Mouse (Mus musculus) hindbrain, embryonic 11.5 days (tissue): ENCODE results near the gene Ccdc106. TPM values are rescaled to one million over a fixed set of nuclear protein-coding genes. Genes with fewer than 3 reads are reported as not detected.
"Not testable (repeated sequence)": the region's sequence is repeated elsewhere in the genome, so short reads cannot be mapped to it uniquely, and the experiment has no call there.

Source experiments
- ATAC-seq: fragments of 200-750 bp; cut with Nextera tagmentation; 2 replicates; pipeline ENCODE4 v1.8.0; 2017; ENCODE audit warnings: mild to moderate bottlenecking, moderate TSS enrichment, moderate library complexity; ENCODE audit not compliant: low FRiP score
- DNase-seq: peaks from one replicate; pipeline ENCODE4 v3.0.0-alpha.2; 2015; ENCODE audit warnings: low spot score
- H3K27ac ChIP-seq: fragments of 300-500 bp; sonication (generic); 2 replicates; pipeline ENCODE4 v1.5.1; 2014; ENCODE audit warnings: mild to moderate bottlenecking, low read depth, low read length
- H3K27me3 ChIP-seq: fragments of 300-500 bp; sonication (generic); 2 replicates; pipeline ENCODE4 v1.6.1; 2014; ENCODE audit warnings: mild to moderate bottlenecking, low read length, moderate library complexity, mixed read lengths; ENCODE audit not compliant: control insufficient read depth, insufficient read depth
- H3K36me3 ChIP-seq: fragments of 300-500 bp; sonication (generic); 2 replicates; pipeline ENCODE4 v1.6.1; 2014; ENCODE audit warnings: mild to moderate bottlenecking, low read length, moderate library complexity, mixed read lengths; ENCODE audit not compliant: control insufficient read depth, insufficient read depth
- H3K4me1 ChIP-seq: fragments of 300-500 bp; sonication (generic); replicated peaks from 2 replicates; pipeline ENCODE4 v1.6.1; 2014; ENCODE audit warnings: low read length, mixed read lengths; ENCODE audit not compliant: control insufficient read depth, insufficient read depth
- H3K4me2 ChIP-seq: fragments of 300-500 bp; sonication (generic); replicated peaks from 2 replicates; pipeline ENCODE4 v1.6.1; 2014; ENCODE audit warnings: mild to moderate bottlenecking, low read depth, low read length
- H3K4me3 ChIP-seq: fragments of 300-500 bp; sonication (generic); 2 replicates; pipeline ENCODE4 v1.5.1; 2014; ENCODE audit warnings: low read depth, low read length
- H3K9ac ChIP-seq: fragments of 300-500 bp; sonication (generic); 2 replicates; pipeline ENCODE4 v1.6.1; 2014; ENCODE audit warnings: low read depth, low read length
- H3K9me3 ChIP-seq: fragments of 300-500 bp; sonication (generic); 2 replicates; pipeline ENCODE4 v1.6.1; 2016; ENCODE audit warnings: low read length; ENCODE audit not compliant: control insufficient read depth
- whole genome bisulfite sequencing: fragments of 180-500 bp; shearing (Covaris S2); extraction: QIAGEN DNeasy Blood & Tissue Kit; methylation state at CpG from one replicate; pipeline ENCODE4 v1.1.7; 2014; 5-methylcytosine and 5-hydroxymethylcytosine counted together
- polyA plus RNA-seq: library from polyadenylated mRNA; unstranded; fragments of >200 nt; fragmentation: Nextera tagmentation; extraction: Ambion mirVana; gene quantifications from 2 replicates; pipeline ENCODE4 v1.2.1, GENCODE M21; 2014

Gene Ccdc106
- polyA plus RNA-seq, 1 experiment from 2014 or later, result 7.2 TPM

GRCm38 (mm10) chr7:4993999-4994788 is 26.2 kb upstream of the Ccdc106 start:
- no peak for ATAC-seq
- Histone ChIP-seq H3K36me3 (peaks cover 3% of the 10 kb centered on the region; the same call in 1 of the 2 replicates), H3K9ac (0 out of 2 replicates have a peak overlapping the region, but pooled peaks have one; percentile 31), H3K4me1 (peaks cover 18% of the 10 kb centered on the region; the same call in 1 of the 2 replicates), H3K4me3 (peak overlapping the region; percentile 67), H3K9me3 (no peaks in the 10 kb centered on the region), H3K27me3 (peaks cover 19% of the 10 kb centered on the region), H3K27ac (no peak overlapping the region), H3K4me2 (peak overlapping the region; percentile 71)
- WGBS, result 44% methylated on average over 59 of the region's 59 CpGs
- DNase-seq, result peak; percentile 21

- Histone ChIP-seq H3K36me3 (peaks cover 3% of the 10 kb centered on the region; the same call in 1 of the 2 replicates), H3K9ac (peak overlapping the region; percentile 87), H3K27me3 (peaks cover 19% of the 10 kb centered on the region), H3K4me2 (peak overlapping the region; percentile 71), H3K9me3 (no peaks in the 10 kb centered on the region), H3K4me1 (peaks cover 18% of the 10 kb centered on the region; the same call in 1 of the 2 replicates), H3K4me3 (peak overlapping the region; percentile 67), H3K27ac (no peak overlapping the region)
- DNase-seq (no peak), ATAC-seq (peak; percentile 18)
- WGBS, result 9% methylated on average over 19 of the region's 19 CpGs
Measured at GRCm38 (mm10) chr7:4995268-4996002, 24.9 kb upstream of the Ccdc106 start.

- 13% methylated on average over 8 of the region's 26 CpGs for WGBS
- peak within 1 kb of the TSS; percentile 59; the same call in 1 of the 2 replicates for H3K27ac ChIP-seq
Measured at GRCm38 (mm10) chr7:4996003-4996895, 24.1 kb upstream of the Ccdc106 start, which contains the start of gene Zfp579. TSS of gene Zfp579 (minus strand) at chr7:4996158.

GRCm38 (mm10) chr7:4996934-4997333 is 23.4 kb upstream of the Ccdc106 start:
- no peaks in the 10 kb centered on the region for H3K9me3 ChIP-seq
- peak overlapping the region; percentile 67 for H3K4me3 ChIP-seq
- ATAC-seq, result no peak
- DNase-seq, result no peak
- H3K36me3 ChIP-seq, result no peaks in the 10 kb centered on the region
- no peak overlapping the region for H3K27ac ChIP-seq
- peaks cover 18% of the 10 kb centered on the region; the same call in 1 of the 2 replicates for H3K4me1 ChIP-seq
- peak overlapping the region; percentile 87; the same call in 1 of the 2 replicates for H3K9ac ChIP-seq
- peak overlapping the region; percentile 71 for H3K4me2 ChIP-seq
- 74% methylated on average over 6 of the region's 8 CpGs for WGBS
- peaks cover 19% of the 10 kb centered on the region for H3K27me3 ChIP-seq

More at GRCm38 (mm10) chr7:4996003-4996895, 24.1 kb upstream of the Ccdc106 start, which contains the start of gene Zfp579:
- peak; percentile 94 for DNase-seq
- peak within 1 kb of the TSS; percentile 87 for H3K9ac ChIP-seq
- H3K27me3 ChIP-seq, result peaks cover 19% of the 10 kb centered on the region
- peak within 1 kb of the TSS; percentile 67 for H3K4me3 ChIP-seq
- ATAC-seq, result peak; percentile 91
- peaks cover 18% of the 10 kb centered on the region; the same call in 1 of the 2 replicates for H3K4me1 ChIP-seq
- H3K9me3 ChIP-seq, result no peaks in the 10 kb centered on the region
- peaks cover 3% of the 10 kb centered on the region; the same call in 1 of the 2 replicates for H3K36me3 ChIP-seq
- H3K4me2 ChIP-seq, result peak within 1 kb of the TSS; percentile 71

- no peaks in the 10 kb centered on the region for H3K36me3 ChIP-seq
- H3K4me3 ChIP-seq, result no peak overlapping the region
- 67% methylated on average over 2 of the region's 2 CpGs for WGBS
- no peak for DNase-seq
- 0 out of 2 replicates have a peak, but pooled peaks cover 2% of the 10 kb centered on the region for H3K4me1 ChIP-seq
- H3K4me2 ChIP-seq, result no peak overlapping the region
- peaks cover 2% of the 10 kb centered on the region; the same call in 1 of the 2 replicates for H3K27me3 ChIP-seq
- no peak overlapping the region for H3K27ac ChIP-seq
- no peak overlapping the region for H3K9ac ChIP-seq
- H3K9me3 ChIP-seq, result no peaks in the 10 kb centered on the region
- ATAC-seq, result no peak
Measured at GRCm38 (mm10) chr7:4999876-5000275, 20.5 kb upstream of the Ccdc106 start.

GRCm38 (mm10) chr7:5002876-5003275 is 17.5 kb upstream of the Ccdc106 start:
- not testable (repeated sequence) for DNase-seq

GRCm38 (mm10) chr7:5008229-5008628 is 12.1 kb upstream of the Ccdc106 start:
- H3K4me1 ChIP-seq, result no peaks in the 10 kb centered on the region
- H3K27ac ChIP-seq, result no peak overlapping the region
- no peak overlapping the region for H3K4me2 ChIP-seq
- WGBS, result 95% methylated on average over 26 of the region's 26 CpGs
- H3K36me3 ChIP-seq, result peaks cover 30% of the 10 kb centered on the region
- H3K27me3 ChIP-seq, result no peaks in the 10 kb centered on the region
- no peak overlapping the region for H3K9ac ChIP-seq
- no peak overlapping the region for H3K4me3 ChIP-seq
- DNase-seq (no peak), ATAC-seq (no peak)
- no peaks in the 10 kb centered on the region for H3K9me3 ChIP-seq

More at GRCm38 (mm10) chr7:5002876-5003275, 17.5 kb upstream of the Ccdc106 start:
- not testable (repeated sequence) for ATAC-seq, H3K9ac ChIP-seq, H3K27ac ChIP-seq, H3K9me3 ChIP-seq, H3K27me3 ChIP-seq, H3K36me3 ChIP-seq, H3K4me1 ChIP-seq, H3K4me3 ChIP-seq, H3K4me2 ChIP-seq
- 74% methylated on average over 8 of the region's 8 CpGs for WGBS
